Mouse (Mus musculus): ENCODE data around the gene Prss23.

The Prss23 gene

GRCm38 (mm10) chr7:89526731-89527429, at the start of gene Prss23:
Prss23 (minus strand) TSS chr7:89527187.
- no peak for DNase-seq

GRCm38 (mm10) chr7:89576127-89576526, 49.1 kb upstream of the Prss23 start:
- no peak for DNase-seq

- no peak for DNase-seq
These were observed 37.6 kb upstream of the Prss23 start for GRCm38 (mm10) chr7:89564569-89564968.

- DNase-seq, result no peak
These were observed 36.5 kb upstream of the Prss23 start for GRCm38 (mm10) chr7:89563501-89563900.

- DNase-seq, result no peak
These were observed 35.2 kb upstream of the Prss23 start for GRCm38 (mm10) chr7:89562140-89562539.

- no peak for DNase-seq
These were observed 34.0 kb upstream of the Prss23 start for GRCm38 (mm10) chr7:89560939-89561338.

- DNase-seq, result no peak
These were observed 32.6 kb upstream of the Prss23 start for GRCm38 (mm10) chr7:89559633-89560032.

GRCm38 (mm10) chr7:89559105-89559504, 32.1 kb upstream of the Prss23 start:
- DNase-seq, result no peak

- DNase-seq, result no peak
These were observed 31.6 kb upstream of the Prss23 start for GRCm38 (mm10) chr7:89558446-89559039.

GRCm38 (mm10) chr7:89557056-89557455, 30.1 kb upstream of the Prss23 start:
- no peak for DNase-seq

GRCm38 (mm10) chr7:89556652-89557051, 29.7 kb upstream of the Prss23 start:
- no peak for DNase-seq

- DNase-seq, result no peak
These were observed 28.2 kb upstream of the Prss23 start for GRCm38 (mm10) chr7:89555170-89555569.

- DNase-seq, result no peak
These were observed 27.1 kb upstream of the Prss23 start for GRCm38 (mm10) chr7:89554068-89554467.

GRCm38 (mm10) chr7:89540976-89541375, 14.0 kb upstream of the Prss23 start:
- no peak for DNase-seq

GRCm38 (mm10) chr7:89539391-89539790, 12.4 kb upstream of the Prss23 start:
- no peak for DNase-seq

GRCm38 (mm10) chr7:89527430-89527856, 456 bp upstream of the Prss23 start:
- DNase-seq, result no peak

GRCm38 (mm10) chr7:89523816-89524215, 3.2 kb downstream of the Prss23 start:
- no peak for DNase-seq

GRCm38 (mm10) chr7:89522170-89522569, 4.8 kb downstream of the Prss23 start:
- DNase-seq, result no peak

- DNase-seq, result no peak
These were observed 9.3 kb downstream of the Prss23 start for GRCm38 (mm10) chr7:89517460-89518390.

- DNase-seq, result no peak
These were observed 10.2 kb downstream of the Prss23 start for GRCm38 (mm10) chr7:89516551-89517459.

GRCm38 (mm10) chr7:89511921-89512514, 15.0 kb downstream of the Prss23 start:
- DNase-seq, result no peak

- no peak for DNase-seq
These were observed 18.3 kb downstream of the Prss23 start for GRCm38 (mm10) chr7:89508672-89509071.
